Mouse (Mus musculus): ENCODE results near the gene Acss1.

GRCm38 (mm10) chr2:150678392-150678791 is 10.1 kb upstream of the Acss1 start:
- TF ChIP-seq CTCF (IDR thresholded peaks at IDR 0.05; ENCODE audit: control insufficient read depth, insufficient read depth, insufficient read length) (peak; percentile 71), USF1 (IDR thresholded peaks at IDR 0.05; ENCODE audit: low read depth) (no peak), MYOG (IDR thresholded peaks at IDR 0.05; ENCODE audit: control insufficient read depth, extremely low read depth, insufficient read length) (no peak), MYOD1 (IDR thresholded peaks at IDR 0.05; ENCODE audit: control insufficient read depth, insufficient read length, low read depth) (no peak), MAX (IDR thresholded peaks at IDR 0.05) (no peak), FOSL1 (IDR thresholded peaks at IDR 0.05; ENCODE audit: insufficient read depth, low read length, poor library complexity, severe bottlenecking) (no peak), CEBPB (IDR thresholded peaks at IDR 0.05; ENCODE audit: low read depth) (no peak)
